Mouse (Mus musculus) midbrain, embryonic 14.5 days (tissue): ENCODE measurements around the gene Phkg1. TPM values are rescaled to one million over a fixed set of nuclear protein-coding genes. Genes with fewer than 3 reads are reported as not detected.

Source experiments
- ATAC-seq: fragments of 200-750 bp; cut with Nextera tagmentation; 2 replicates; pipeline ENCODE4 v1.8.0; 2017; ENCODE audit warnings: moderate number of reproducible peaks, moderate library complexity; ENCODE audit not compliant: low FRiP score, low TSS enrichment
- DNase-seq: peaks from one replicate; pipeline ENCODE4 v3.0.0-alpha.2; 2015
- H3K27ac ChIP-seq: fragments of 300-500 bp; sonication (generic); replicated peaks from 2 replicates; pipeline ENCODE4 v1.5.1; 2014; ENCODE audit warnings: mild to moderate bottlenecking, low read depth, low read length, moderate library complexity
- H3K27me3 ChIP-seq: fragments of 300-500 bp; sonication (generic); 2 replicates; pipeline ENCODE4 v1.6.1; 2014; ENCODE audit warnings: low read length, control low read depth, mixed read lengths; ENCODE audit not compliant: control insufficient read depth, insufficient read depth
- H3K36me3 ChIP-seq: fragments of 300-500 bp; sonication (generic); 2 replicates; pipeline ENCODE4 v1.6.1; 2014; ENCODE audit warnings: low read length, control low read depth; ENCODE audit not compliant: control insufficient read depth, insufficient read depth
- H3K4me1 ChIP-seq: fragments of 300-500 bp; sonication (generic); 2 replicates; pipeline ENCODE4 v1.6.1; 2014; ENCODE audit warnings: mild to moderate bottlenecking, antibody characterized with exemption, low read length, control low read depth; ENCODE audit not compliant: control insufficient read depth, insufficient read depth
- H3K4me2 ChIP-seq: fragments of 300-500 bp; sonication (generic); 2 replicates; pipeline ENCODE4 v1.6.1; 2014; ENCODE audit warnings: mild to moderate bottlenecking, low read length, moderate library complexity
- H3K4me3 ChIP-seq: fragments of 300-500 bp; sonication (generic); replicated peaks from 2 replicates; pipeline ENCODE4 v1.5.1; 2014; ENCODE audit warnings: low read depth, low read length
- H3K9ac ChIP-seq: fragments of 300-500 bp; sonication (generic); replicated peaks from 2 replicates; pipeline ENCODE4 v1.6.1; 2014; ENCODE audit warnings: mild to moderate bottlenecking, low read length, moderate library complexity
- H3K9me3 ChIP-seq: fragments of 300-500 bp; sonication (generic); 2 replicates; pipeline ENCODE4 v1.6.1; 2016; ENCODE audit warnings: low read length, control low read depth, mixed read lengths; ENCODE audit not compliant: control insufficient read depth
- WGBS: fragments of 180-500 bp; shearing (Covaris S2); extraction: QIAGEN DNeasy Blood & Tissue Kit; methylation state at CpG from one replicate; pipeline ENCODE4 v1.1.7; 2014; 5-methylcytosine and 5-hydroxymethylcytosine counted together
- polyA plus RNA-seq: library from polyadenylated mRNA; unstranded; fragments of >200 nt; fragmentation: Nextera tagmentation; extraction: Ambion mirVana; gene quantifications from 2 replicates; pipeline ENCODE4 v1.2.1, GENCODE M21; 2014

Phkg1 gene
- polyA plus RNA-seq, 1 experiment from 2014 or later, result 0.22 TPM

- no peak for DNase-seq
- 49% methylated on average over 10 of the region's 10 CpGs for WGBS
Measured at GRCm38 (mm10) chr5:129886271-129886670, 12.1 kb downstream of the Phkg1 start.

GRCm38 (mm10) chr5:129879888-129880287 lies 18.5 kb downstream of the Phkg1 start:
- Histone ChIP-seq H3K36me3 (peaks cover 39% of the 10 kb centered on the region), H3K4me3 (no peak overlapping the region), H3K9ac (no peak overlapping the region), H3K27ac (no peak overlapping the region), H3K4me2 (no peak overlapping the region), H3K27me3 (no peaks in the 10 kb centered on the region), H3K9me3 (no peaks in the 10 kb centered on the region), H3K4me1 (no peaks in the 10 kb centered on the region)
- ATAC-seq (no peak), DNase-seq (no peak)
- WGBS, result 82% methylated on average over 3 of the region's 3 CpGs

More at GRCm38 (mm10) chr5:129886271-129886670, 12.1 kb downstream of the Phkg1 start:
- Histone ChIP-seq H3K4me2 (peak overlapping the region; percentile 94), H3K27me3 (no peaks in the 10 kb centered on the region), H3K4me1 (peaks cover 12% of the 10 kb centered on the region; the same call in 1 of the 2 replicates), H3K36me3 (peaks cover 26% of the 10 kb centered on the region), H3K9ac (peak overlapping the region; percentile 77), H3K9me3 (no peaks in the 10 kb centered on the region), H3K27ac (peak overlapping the region; percentile 92), H3K4me3 (peak overlapping the region; percentile 73)
- no peak for ATAC-seq

DNA sequence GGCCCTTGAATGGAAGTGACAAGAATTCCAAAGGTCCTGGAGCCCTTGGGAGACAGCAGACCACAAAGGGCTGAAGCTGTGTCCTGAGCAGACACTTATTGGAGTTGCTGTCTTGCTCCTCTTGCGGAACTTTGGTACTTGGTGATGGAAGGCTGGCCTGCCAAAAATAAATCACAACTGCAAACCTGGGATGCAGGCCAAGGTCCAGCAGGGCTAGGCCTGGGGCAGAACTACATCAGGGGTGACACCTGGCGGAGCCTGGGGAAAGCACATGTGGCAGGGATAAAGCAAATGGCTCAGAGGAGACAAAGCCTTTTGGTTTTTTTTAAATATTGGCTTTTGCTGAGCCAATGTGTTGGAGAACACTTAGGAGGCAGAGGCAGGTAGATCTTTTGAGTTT lies 19.4 kb downstream of the Phkg1 start:
- no peak overlapping the region for H3K9ac ChIP-seq
- DNase-seq (peak; percentile 45), ATAC-seq (no peak)
- H3K27me3 ChIP-seq, result no peaks in the 10 kb centered on the region
- peaks cover 33% of the 10 kb centered on the region for H3K36me3 ChIP-seq
- H3K9me3 ChIP-seq, result no peaks in the 10 kb centered on the region
- no peaks in the 10 kb centered on the region for H3K4me1 ChIP-seq
- H3K27ac ChIP-seq, result no peak overlapping the region
- no peak overlapping the region for H3K4me3 ChIP-seq
- 56% methylated on average over 2 of the region's 2 CpGs for WGBS
- H3K4me2 ChIP-seq, result no peak overlapping the region

DNA sequence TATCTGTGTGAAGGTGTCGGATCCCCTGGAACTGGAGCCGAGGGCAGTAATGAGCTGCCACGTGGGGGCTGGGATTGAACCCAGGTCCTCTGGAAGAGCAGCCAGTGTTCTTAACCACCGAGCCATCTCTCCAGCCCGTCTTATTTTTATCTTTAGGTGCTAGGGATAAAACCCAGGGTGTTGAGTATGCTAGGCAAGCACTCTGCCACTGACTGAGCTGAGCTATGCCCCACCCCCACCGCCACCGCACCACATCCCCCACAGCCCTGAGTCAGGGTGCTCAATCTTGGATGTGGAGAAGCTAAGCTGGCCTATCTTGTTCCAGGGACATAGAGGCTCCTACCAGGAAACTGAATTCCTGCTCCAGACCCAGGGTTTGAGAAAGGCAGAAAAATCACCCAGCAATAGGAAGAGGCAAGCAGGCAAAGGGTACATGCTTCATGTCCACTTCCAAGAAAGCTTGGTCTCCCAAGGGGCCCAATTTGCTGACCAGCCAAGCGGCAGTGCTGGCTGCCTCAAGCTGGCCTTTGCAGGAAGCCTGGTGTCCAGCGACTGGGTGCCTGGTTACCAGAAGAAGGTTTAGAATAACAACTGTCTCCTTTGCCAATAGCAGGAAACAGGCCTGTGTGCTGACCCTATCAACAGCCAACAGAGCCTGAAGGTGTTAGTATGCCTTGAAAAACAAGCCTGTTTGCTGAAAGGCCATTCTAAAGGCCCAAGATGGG lies 20.5 kb downstream of the Phkg1 start:
- ATAC-seq (no peak), DNase-seq (no peak)
- Histone ChIP-seq H3K27ac (no peak overlapping the region), H3K4me3 (no peak overlapping the region), H3K4me2 (no peak overlapping the region), H3K9me3 (no peaks in the 10 kb centered on the region), H3K36me3 (peaks cover 26% of the 10 kb centered on the region), H3K9ac (no peak overlapping the region), H3K4me1 (no peaks in the 10 kb centered on the region), H3K27me3 (no peaks in the 10 kb centered on the region)
- 79% methylated on average over 9 of the region's 9 CpGs for WGBS

- Histone ChIP-seq H3K4me3 (no peak overlapping the region), H3K4me1 (no peaks in the 10 kb centered on the region), H3K9ac (no peak overlapping the region), H3K4me2 (no peak overlapping the region), H3K36me3 (peaks cover 2% of the 10 kb centered on the region; the same call in 1 of the 2 replicates), H3K27me3 (no peaks in the 10 kb centered on the region), H3K27ac (no peak overlapping the region), H3K9me3 (no peaks in the 10 kb centered on the region)
- WGBS, result 73% methylated on average over 11 of the region's 11 CpGs
- no peak for ATAC-seq
- no peak for DNase-seq
Measured at GRCm38 (mm10) chr5:129875098-129875497, 23.3 kb downstream of the Phkg1 start.

DNA sequence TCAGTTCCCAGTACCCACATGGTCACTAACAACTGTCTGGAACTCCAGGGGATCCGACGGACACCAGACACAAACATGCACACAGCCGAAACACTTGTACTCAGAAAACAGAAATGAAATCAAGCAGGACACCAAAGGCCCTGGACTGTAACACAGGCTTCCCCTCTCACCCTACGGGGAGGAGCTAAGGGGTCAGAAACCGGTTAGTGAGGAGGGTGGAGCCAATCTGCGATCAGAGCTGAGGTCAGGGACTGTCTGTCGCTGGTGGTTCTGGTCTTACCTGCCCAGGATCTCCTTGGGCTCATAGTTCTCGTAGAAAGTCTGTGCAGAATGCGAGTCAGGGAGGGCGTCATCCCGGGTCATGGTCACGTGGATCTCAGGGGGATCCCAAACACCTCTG lies 24.4 kb downstream of the Phkg1 start:
- Histone ChIP-seq H3K4me2 (no peak overlapping the region), H3K4me3 (no peak overlapping the region), H3K36me3 (no peaks in the 10 kb centered on the region), H3K9me3 (no peaks in the 10 kb centered on the region), H3K4me1 (no peaks in the 10 kb centered on the region), H3K27me3 (no peaks in the 10 kb centered on the region), H3K27ac (no peak overlapping the region), H3K9ac (no peak overlapping the region)
- 89% methylated on average over 12 of the region's 12 CpGs for WGBS
- DNase-seq, result no peak
- ATAC-seq, result no peak

DNA sequence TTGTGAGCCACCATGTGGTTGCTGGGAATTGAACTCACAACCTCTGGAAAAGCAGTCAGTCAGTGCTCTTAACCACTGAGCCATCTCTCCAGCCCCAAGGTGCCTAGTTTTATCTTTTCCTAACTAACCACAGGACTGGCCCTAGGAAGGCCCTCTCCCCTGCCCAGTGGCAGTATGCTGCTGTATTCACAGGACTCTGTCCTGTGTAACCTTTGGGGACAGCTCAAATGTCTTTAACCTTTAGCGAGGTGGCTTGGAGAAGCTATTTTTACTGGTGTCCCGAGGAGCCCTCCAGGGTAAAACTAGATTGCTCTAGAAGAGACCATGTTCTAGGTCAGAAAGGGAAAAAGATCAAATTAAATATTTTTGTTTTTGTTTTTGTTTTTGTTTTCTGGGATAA lies 27.1 kb downstream of the Phkg1 start:
- no peak for ATAC-seq
- H3K4me2 ChIP-seq, result no peak overlapping the region
- no peaks in the 10 kb centered on the region for H3K36me3 ChIP-seq
- WGBS, result 90% methylated on average over 2 of the region's 2 CpGs
- H3K27me3 ChIP-seq, result no peaks in the 10 kb centered on the region
- H3K4me3 ChIP-seq, result no peak overlapping the region
- H3K9me3 ChIP-seq, result no peaks in the 10 kb centered on the region
- H3K9ac ChIP-seq, result no peak overlapping the region
- no peak overlapping the region for H3K27ac ChIP-seq
- no peak for DNase-seq
- no peaks in the 10 kb centered on the region for H3K4me1 ChIP-seq

DNA sequence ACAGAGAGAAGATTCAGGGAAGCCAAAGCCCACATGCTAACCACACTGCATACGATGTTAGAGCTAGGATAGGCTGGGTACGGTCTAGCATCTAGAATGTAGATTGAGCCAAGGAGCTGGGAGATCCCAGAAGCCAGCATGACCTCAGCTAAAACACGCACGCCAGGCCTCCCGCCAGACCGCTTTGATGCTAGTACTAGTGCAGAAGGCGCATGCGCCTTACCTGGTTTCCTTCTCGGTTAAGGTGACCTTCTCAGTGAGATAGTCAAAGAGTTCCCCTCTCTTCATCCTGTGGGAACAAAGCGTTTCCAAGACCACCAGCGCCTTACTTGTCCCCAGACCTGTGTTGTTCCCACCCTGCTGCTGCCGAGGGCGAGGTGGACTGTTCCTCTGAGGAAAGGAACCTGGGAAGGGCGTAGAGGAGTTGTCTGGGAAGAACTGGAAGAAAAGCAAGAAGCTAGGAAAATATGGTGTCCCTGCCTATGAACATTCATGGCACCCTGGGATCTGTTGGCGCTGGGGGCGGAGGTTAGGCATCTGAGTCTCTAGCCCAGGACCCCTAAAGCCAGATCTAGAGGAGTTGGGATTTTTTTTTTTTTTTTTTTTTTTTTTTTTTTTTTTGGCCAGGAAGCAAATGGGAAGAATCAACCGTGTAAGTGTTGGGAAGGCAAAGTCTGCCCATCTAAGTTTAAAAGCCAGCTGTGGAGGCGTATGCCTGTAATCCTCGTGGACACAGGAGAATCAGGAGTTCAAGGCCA lies 28.9 kb downstream of the Phkg1 start:
- Histone ChIP-seq H3K4me2 (no peak overlapping the region), H3K4me3 (no peak overlapping the region), H3K27me3 (no peaks in the 10 kb centered on the region), H3K36me3 (no peaks in the 10 kb centered on the region), H3K9me3 (no peaks in the 10 kb centered on the region), H3K4me1 (no peaks in the 10 kb centered on the region), H3K27ac (no peak overlapping the region), H3K9ac (no peak overlapping the region)
- no peak for DNase-seq
- ATAC-seq, result no peak
- WGBS, result 88% methylated on average over 19 of the region's 19 CpGs

- Histone ChIP-seq H3K4me3 (no peak overlapping the region), H3K36me3 (peaks cover 10% of the 10 kb centered on the region; the same call in 1 of the 2 replicates), H3K27me3 (no peaks in the 10 kb centered on the region), H3K9ac (no peak overlapping the region), H3K4me2 (no peak overlapping the region), H3K9me3 (no peaks in the 10 kb centered on the region), H3K27ac (no peak overlapping the region), H3K4me1 (no peaks in the 10 kb centered on the region)
- DNase-seq (no peak), ATAC-seq (no peak)
- 90% methylated on average over 12 of the region's 12 CpGs for WGBS
Measured at GRCm38 (mm10) chr5:129865841-129866240, 32.5 kb downstream of the Phkg1 start.
